In the genomic region with DNA sequence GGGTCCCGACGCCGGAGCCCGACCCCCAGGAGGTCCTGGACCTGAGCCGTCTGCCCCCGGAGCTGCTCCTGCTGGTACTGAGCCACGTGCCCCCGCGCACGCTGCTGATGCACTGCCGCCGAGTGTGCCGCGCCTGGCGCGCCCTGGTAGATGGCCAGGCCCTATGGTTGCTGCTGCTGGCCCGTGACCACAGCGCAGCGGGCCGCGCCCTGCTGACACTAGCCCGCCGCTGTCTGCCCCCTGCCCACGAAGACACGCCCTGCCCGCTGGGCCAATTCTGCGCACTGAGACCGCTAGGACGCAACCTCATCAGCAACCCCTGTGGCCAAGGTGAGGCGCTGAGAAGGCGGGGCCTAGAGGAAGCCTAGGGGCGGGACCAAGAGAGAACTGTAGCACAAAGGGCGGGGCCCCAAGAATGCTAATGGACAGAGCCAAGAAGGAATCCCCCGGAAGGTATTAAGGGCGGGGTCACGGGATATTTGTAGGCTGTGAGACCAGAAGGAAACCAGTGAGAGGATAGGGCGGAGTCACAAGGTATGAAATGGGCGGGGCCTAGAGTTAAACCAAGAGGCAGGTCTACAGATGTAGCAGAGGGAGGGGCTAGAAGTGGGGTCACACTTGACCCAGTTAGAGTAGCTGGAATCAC, we compare ENCODE assay signal across 8 mouse cellular contexts. TPM values are rescaled to one million over a fixed set of nuclear protein-coding genes. Genes with fewer than 3 reads are reported as not detected.
DNase-seq lines count a peak whose midpoint lies in the region; ATAC-seq and TF ChIP-seq lines count a peak whose summit lies in the region.

No protein-coding gene starts in this region.

- peak; percentile 91 to 94 for DNase-seq in cerebellum, postnatal 25 days
- DNase-seq in frontal cortex, postnatal 36 days (ENCODE audit: low spot score in 2 of 2): peak; percentile 79 to 83
- peak; percentile 90 for DNase-seq in hindbrain, postnatal 0 days (ENCODE audit: low spot score)
- DNase-seq in left cerebral cortex, adult 2 months (ENCODE audit: extremely low spot score in 1 of 2, low spot score in 2 of 2): peak; percentile 73
- peak; percentile 88 to 90 for DNase-seq in lung, postnatal 4 days
- peak; percentile 98 for DNase-seq in retina, postnatal 7 days (ENCODE audit: low read depth, low spot score)
- DNase-seq in thymus, postnatal 4 days: peak; percentile 96

- peak overlapping the region; percentile 74 for H3K27ac ChIP-seq in hindbrain, postnatal 0 days
- peak overlapping the region; percentile 93 for H3K27ac ChIP-seq in left cerebral cortex, adult 2 months

- no peaks in the 10 kb centered on the region for H3K9me3 ChIP-seq in hindbrain, postnatal 0 days (ENCODE audit: low read length)

- intact Hi-C loops in left cerebral cortex, adult 2 months (cut with DNase I): no loop called here

- H3K36me3 ChIP-seq in hindbrain, postnatal 0 days (ENCODE audit: insufficient read depth, low read length): no peaks in the 10 kb centered on the region

- H3K9ac ChIP-seq in hindbrain, postnatal 0 days (replicated peaks; ENCODE audit: low read length): peak overlapping the region; percentile 74

- TF ChIP-seq CTCF in hindbrain, postnatal 0 days (IDR thresholded peaks at IDR 0.05; ENCODE audit: low read depth): peak; percentile 33
- no peak; the same call in 1 of the 2 replicates for TF ChIP-seq CTCF in left cerebral cortex, adult 2 months (IDR thresholded peaks at IDR 0.05)

- ATAC-seq in activated CD4-positive, CD25-positive, alpha-beta regulatory T cell, adult 4 months: peak; percentile 88
- ATAC-seq in hindbrain, postnatal 0 days: peak; percentile 93

- H3K4me3 ChIP-seq in hindbrain, postnatal 0 days (ENCODE audit: low read length): peak overlapping the region; percentile 62
- H3K4me3 ChIP-seq in left cerebral cortex, adult 2 months: peak overlapping the region; percentile 78

- H3K27me3 ChIP-seq in hindbrain, postnatal 0 days (ENCODE audit: insufficient read depth, low read length): no peaks in the 10 kb centered on the region

- H3K4me2 ChIP-seq in hindbrain, postnatal 0 days (ENCODE audit: low read depth, low read length): peak overlapping the region; percentile 84

- under 1% methylated on average over 38 of the region's 38 CpGs for WGBS in hindbrain, postnatal 0 days

- H3K4me1 ChIP-seq in hindbrain, postnatal 0 days (ENCODE audit: insufficient read depth, low read length): 0 out of 2 replicates have a peak, but pooled peaks cover 5% of the 10 kb centered on the region

RNA-seq across cellular contexts. Expression of a gene that starts 0.8 kb away (rescaled TPM):
- 1 to 10 TPM; 1.1 to 2.9 TPM for polyA plus RNA-seq in activated CD4-positive, CD25-positive, alpha-beta regulatory T cell, adult 4 months (2017; shearing (Covaris generic))
- total RNA-seq in hindbrain, postnatal 0 days (2014; rRNA removed): 5.0 and 6.1 TPM in 2 replicates
- polyA plus RNA-seq in hindbrain, postnatal 0 days (2015; fragmentation: Nextera tagmentation; extraction: Ambion mirVana): 9.0 and 10.2 TPM in 2 replicates
- 10 to 100 TPM; 24.6 to 26.2 TPM for total RNA-seq in left cerebral cortex, adult 2 months (2021)

RNA-seq across cellular contexts. Expression of a gene that starts 23.2 kb away (rescaled TPM):
- 10 to 100 TPM in 1 of 2 experiments, 1 to 10 TPM in 1; 8.3 to 10.9 TPM for polyA plus RNA-seq in activated CD4-positive, CD25-positive, alpha-beta regulatory T cell, adult 4 months (2017; shearing (Covaris generic))
- 3.7 and 5.0 TPM in 2 replicates for total RNA-seq in hindbrain, postnatal 0 days (2014; rRNA removed)
- 6.5 and 7.7 TPM in 2 replicates for polyA plus RNA-seq in hindbrain, postnatal 0 days (2015; fragmentation: Nextera tagmentation; extraction: Ambion mirVana)
- total RNA-seq in left cerebral cortex, adult 2 months (2021): 1 to 10 TPM; 1.9 to 2.2 TPM

RNA-seq across cellular contexts. Expression of a gene that starts 48.2 kb away (rescaled TPM):
- polyA plus RNA-seq in activated CD4-positive, CD25-positive, alpha-beta regulatory T cell, adult 4 months (2017; shearing (Covaris generic)): 10 to 100 TPM; 71.9 to 75.7 TPM
- 66.4 and 90.3 TPM in 2 replicates for total RNA-seq in hindbrain, postnatal 0 days (2014; rRNA removed)
- 110 and 111 TPM in 2 replicates for polyA plus RNA-seq in hindbrain, postnatal 0 days (2015; fragmentation: Nextera tagmentation; extraction: Ambion mirVana)
- total RNA-seq in left cerebral cortex, adult 2 months (2021): 10 to 100 TPM; 58.3 to 69.0 TPM

RNA-seq across cellular contexts. Expression of a gene that starts 48.3 kb away (rescaled TPM):
- 10 to 100 TPM in 1 of 2 experiments, 1 to 10 TPM in 1; 8.9 to 13.0 TPM for polyA plus RNA-seq in activated CD4-positive, CD25-positive, alpha-beta regulatory T cell, adult 4 months (2017; shearing (Covaris generic))
- total RNA-seq in hindbrain, postnatal 0 days (2014; rRNA removed): 17.3 and 17.9 TPM in 2 replicates
- 18.9 and 20.2 TPM in 2 replicates for polyA plus RNA-seq in hindbrain, postnatal 0 days (2015; fragmentation: Nextera tagmentation; extraction: Ambion mirVana)
- total RNA-seq in left cerebral cortex, adult 2 months (2021): 10 to 100 TPM; 13.0 to 13.9 TPM

Comparison
In these comparisons a context has a peak if more than half of its experiments do, and no peak if none do; other contexts are left out.
1. Peak in every context shown above with its lines: DNase-seq, ATAC-seq, H3K4me3 ChIP-seq and H3K27ac ChIP-seq.